Mouse (Mus musculus): ENCODE results near the gene Dppa1.
A peak's percentile ranks its signal among the peaks of the same experiment; 100 is the strongest.
"Not testable (repeated sequence)": the region's sequence is repeated elsewhere in the genome, so short reads cannot be mapped to it uniquely, and the experiment has no call there.

Dppa1 gene

GRCm38 (mm10) chr11:46629211-46629795 lies at the start of gene Dppa1:
Gene Dppa1, minus strand, starts transcription at chr11:46629261.
- no peak for DNase-seq (ENCODE audit: low read depth, low spot score)

- DNase-seq (ENCODE audit: low read depth, low spot score) = peak; percentile 24
Measured at GRCm38 (mm10) chr11:46667938-46668337, 38.9 kb upstream of the Dppa1 start.

GRCm38 (mm10) chr11:46667105-46667504 lies 38.0 kb upstream of the Dppa1 start:
- peak; percentile 64 for DNase-seq (ENCODE audit: low read depth, low spot score)

GRCm38 (mm10) chr11:46665599-46666522 lies 36.8 kb upstream of the Dppa1 start:
- peak; percentile 68 for DNase-seq (ENCODE audit: low read depth, low spot score)

- DNase-seq (ENCODE audit: low read depth, low spot score) = no peak
Measured at GRCm38 (mm10) chr11:46663215-46663614, 34.2 kb upstream of the Dppa1 start.

GRCm38 (mm10) chr11:46652476-46652875 lies 23.4 kb upstream of the Dppa1 start:
- DNase-seq (ENCODE audit: low read depth, low spot score) = peak; percentile 24

- not testable (repeated sequence) for DNase-seq (ENCODE audit: low read depth, low spot score)
Measured at GRCm38 (mm10) chr11:46649655-46650054, 20.6 kb upstream of the Dppa1 start.

GRCm38 (mm10) chr11:46644824-46645223 lies 15.8 kb upstream of the Dppa1 start:
- no peak for DNase-seq (ENCODE audit: low read depth, low spot score)

- DNase-seq (ENCODE audit: low read depth, low spot score) = no peak
Measured at GRCm38 (mm10) chr11:46636568-46636967, 7.5 kb upstream of the Dppa1 start.

- DNase-seq (ENCODE audit: low read depth, low spot score) = not testable (repeated sequence)
Measured at GRCm38 (mm10) chr11:46635516-46635915, 6.5 kb upstream of the Dppa1 start.

GRCm38 (mm10) chr11:46631635-46632034 lies 2.6 kb upstream of the Dppa1 start:
- peak; percentile 54 for DNase-seq (ENCODE audit: low read depth, low spot score)

GRCm38 (mm10) chr11:46620414-46621168 lies 8.5 kb downstream of the Dppa1 start:
- no peak for DNase-seq (ENCODE audit: low read depth, low spot score)

GRCm38 (mm10) chr11:46619929-46620328 lies 9.1 kb downstream of the Dppa1 start:
- DNase-seq (ENCODE audit: low read depth, low spot score) = no peak

- no peak for DNase-seq (ENCODE audit: low read depth, low spot score)
Measured at GRCm38 (mm10) chr11:46592416-46592815, 36.6 kb downstream of the Dppa1 start.

- DNase-seq (ENCODE audit: low read depth, low spot score) = no peak
Measured at GRCm38 (mm10) chr11:46582741-46583140, 46.3 kb downstream of the Dppa1 start.

- no peak for DNase-seq (ENCODE audit: low read depth, low spot score)
Measured at GRCm38 (mm10) chr11:46580428-46580827, 48.6 kb downstream of the Dppa1 start.

GRCm38 (mm10) chr11:46578771-46579281 lies 50.2 kb downstream of the Dppa1 start:
- DNase-seq (ENCODE audit: low read depth, low spot score) = no peak

GRCm38 (mm10) chr11:46571327-46571726 lies 57.7 kb downstream of the Dppa1 start, which contains the start of gene BC053393:
Gene BC053393, plus strand, starts transcription at chr11:46571536.
- peak; percentile 71 for DNase-seq (ENCODE audit: low read depth, low spot score)

GRCm38 (mm10) chr11:46569107-46569506 lies 60.0 kb downstream of the Dppa1 start:
- peak; percentile 20 for DNase-seq (ENCODE audit: low read depth, low spot score)

GRCm38 (mm10) chr11:46565967-46566366 lies 63.1 kb downstream of the Dppa1 start:
- no peak for DNase-seq (ENCODE audit: low read depth, low spot score)

- DNase-seq (ENCODE audit: low read depth, low spot score) = no peak
Measured at GRCm38 (mm10) chr11:46564671-46565070, 64.4 kb downstream of the Dppa1 start.

GRCm38 (mm10) chr11:46561096-46561495 lies 68.0 kb downstream of the Dppa1 start:
- no peak for DNase-seq (ENCODE audit: low read depth, low spot score)
